Mouse (Mus musculus): ENCODE data around the gene Cfap45. TPM values are rescaled to one million over a fixed set of nuclear protein-coding genes. Genes with fewer than 3 reads are reported as not detected.
A peak's percentile ranks its signal among the peaks of the same experiment; 100 is the strongest.

Gene Cfap45
- polyA plus RNA-seq, 1 experiment from 2014 or later: 2.4 TPM

GRCm38 (mm10) chr1:172566131-172566530, 45.5 kb downstream of the Cfap45 start:
- ATAC-seq (ENCODE audit: extremely low read depth, insufficient number of reproducible peaks, low FRiP score, low TSS enrichment): no peak
- Histone ChIP-seq H3K4me2 (no peak overlapping the region), H3K36me3 (no peaks in the 10 kb centered on the region), H3K27me3 (replicated peaks) (peaks cover 42% of the 10 kb centered on the region), H3K9ac (no peak overlapping the region), H3K27ac (replicated peaks) (no peak overlapping the region), H3K4me1 (peaks cover 17% of the 10 kb centered on the region), H3K9me3 (no peaks in the 10 kb centered on the region), H3K4me3 (no peak overlapping the region)
- WGBS: 62% methylated on average over 3 of the region's 3 CpGs

GRCm38 (mm10) chr1:172567758-172568157, 47.2 kb downstream of the Cfap45 start:
- H3K9me3 ChIP-seq: no peaks in the 10 kb centered on the region
- H3K4me1 ChIP-seq: peaks cover 4% of the 10 kb centered on the region
- H3K27me3 ChIP-seq (replicated peaks): peaks cover 35% of the 10 kb centered on the region
- WGBS: 38% methylated on average over 4 of the region's 4 CpGs
- H3K4me2 ChIP-seq: no peak overlapping the region
- H3K4me3 ChIP-seq: no peak overlapping the region
- H3K27ac ChIP-seq (replicated peaks): no peak overlapping the region
- no peak for ATAC-seq (ENCODE audit: extremely low read depth, insufficient number of reproducible peaks, low FRiP score, low TSS enrichment)
- H3K9ac ChIP-seq: no peak overlapping the region
- no peaks in the 10 kb centered on the region for H3K36me3 ChIP-seq

GRCm38 (mm10) chr1:172580116-172580515, 59.5 kb downstream of the Cfap45 start:
- no peaks in the 10 kb centered on the region for H3K4me1 ChIP-seq
- H3K4me2 ChIP-seq: no peak overlapping the region
- H3K27me3 ChIP-seq (replicated peaks): peaks cover 21% of the 10 kb centered on the region
- ATAC-seq (ENCODE audit: extremely low read depth, insufficient number of reproducible peaks, low FRiP score, low TSS enrichment): no peak
- H3K9ac ChIP-seq: no peak overlapping the region
- no peaks in the 10 kb centered on the region for H3K36me3 ChIP-seq
- H3K27ac ChIP-seq (replicated peaks): no peak overlapping the region
- H3K4me3 ChIP-seq: no peak overlapping the region
- 67% methylated on average over 6 of the region's 6 CpGs for WGBS
- no peaks in the 10 kb centered on the region for H3K9me3 ChIP-seq

GRCm38 (mm10) chr1:172582436-172582835, 61.8 kb downstream of the Cfap45 start:
- Histone ChIP-seq H3K4me2 (no peak overlapping the region), H3K9me3 (no peaks in the 10 kb centered on the region), H3K36me3 (no peaks in the 10 kb centered on the region), H3K27me3 (replicated peaks) (peaks cover 36% of the 10 kb centered on the region), H3K27ac (replicated peaks) (no peak overlapping the region), H3K4me1 (peaks cover 12% of the 10 kb centered on the region), H3K4me3 (no peak overlapping the region), H3K9ac (no peak overlapping the region)
- WGBS: 75% methylated on average over 8 of the region's 8 CpGs
- ATAC-seq (ENCODE audit: extremely low read depth, insufficient number of reproducible peaks, low FRiP score, low TSS enrichment): no peak

GRCm38 (mm10) chr1:172584271-172584670, 63.7 kb downstream of the Cfap45 start:
- Histone ChIP-seq H3K36me3 (no peaks in the 10 kb centered on the region), H3K4me3 (no peak overlapping the region), H3K27me3 (replicated peaks) (peaks cover 41% of the 10 kb centered on the region), H3K9ac (no peak overlapping the region), H3K27ac (replicated peaks) (no peak overlapping the region), H3K4me2 (no peak overlapping the region), H3K9me3 (no peaks in the 10 kb centered on the region), H3K4me1 (peaks cover 12% of the 10 kb centered on the region)
- WGBS: 77% methylated on average over 6 of the region's 6 CpGs
- no peak for ATAC-seq (ENCODE audit: extremely low read depth, insufficient number of reproducible peaks, low FRiP score, low TSS enrichment)

- Histone ChIP-seq H3K9ac (no peak overlapping the region), H3K36me3 (no peaks in the 10 kb centered on the region), H3K4me2 (no peak overlapping the region), H3K4me3 (no peak overlapping the region), H3K4me1 (peaks cover 12% of the 10 kb centered on the region), H3K27ac (replicated peaks) (no peak overlapping the region), H3K27me3 (replicated peaks) (peaks cover 41% of the 10 kb centered on the region), H3K9me3 (no peaks in the 10 kb centered on the region)
- no peak for ATAC-seq (ENCODE audit: extremely low read depth, insufficient number of reproducible peaks, low FRiP score, low TSS enrichment)
- 42% methylated on average over 4 of the region's 4 CpGs for WGBS
Measured at GRCm38 (mm10) chr1:172585026-172585425, 64.4 kb downstream of the Cfap45 start.

GRCm38 (mm10) chr1:172585612-172586567, 65.3 kb downstream of the Cfap45 start:
- Histone ChIP-seq H3K27ac (replicated peaks) (no peak overlapping the region), H3K27me3 (replicated peaks) (peaks cover 41% of the 10 kb centered on the region), H3K9me3 (no peaks in the 10 kb centered on the region), H3K4me1 (peaks cover 12% of the 10 kb centered on the region), H3K4me2 (peak overlapping the region; percentile 42), H3K4me3 (peak overlapping the region; percentile 15; the same call in 1 of the 2 replicates), H3K9ac (peak overlapping the region; percentile 24; the same call in 1 of the 2 replicates), H3K36me3 (no peaks in the 10 kb centered on the region)
- WGBS: 20% methylated on average over 26 of the region's 26 CpGs
- ATAC-seq (ENCODE audit: extremely low read depth, insufficient number of reproducible peaks, low FRiP score, low TSS enrichment): no peak

GRCm38 (mm10) chr1:172590385-172590784, 69.8 kb downstream of the Cfap45 start, which contains the start of gene Slamf8:
Gene Slamf8, minus strand, starts transcription at chr1:172590568.
- 72% methylated on average over 7 of the region's 7 CpGs for WGBS
- ATAC-seq (ENCODE audit: extremely low read depth, insufficient number of reproducible peaks, low FRiP score, low TSS enrichment): no peak

GRCm38 (mm10) chr1:172593321-172593720, 72.7 kb downstream of the Cfap45 start:
- Histone ChIP-seq H3K27ac (replicated peaks) (no peak overlapping the region), H3K36me3 (no peaks in the 10 kb centered on the region), H3K9ac (no peak overlapping the region), H3K4me3 (no peak overlapping the region), H3K27me3 (replicated peaks) (no peaks in the 10 kb centered on the region; the same call in 1 of the 2 replicates), H3K4me1 (no peaks in the 10 kb centered on the region), H3K4me2 (no peak overlapping the region), H3K9me3 (no peaks in the 10 kb centered on the region)
- ATAC-seq (ENCODE audit: extremely low read depth, insufficient number of reproducible peaks, low FRiP score, low TSS enrichment): no peak
- WGBS: 63% methylated on average over 3 of the region's 3 CpGs

More at GRCm38 (mm10) chr1:172590385-172590784, 69.8 kb downstream of the Cfap45 start, which contains the start of gene Slamf8:
- Histone ChIP-seq H3K4me2 (no peak within 1 kb of the TSS), H3K4me1 (peaks cover 12% of the 10 kb centered on the region), H3K27ac (replicated peaks) (no peak within 1 kb of the TSS), H3K36me3 (no peaks in the 10 kb centered on the region), H3K4me3 (no peak within 1 kb of the TSS), H3K27me3 (replicated peaks) (peaks cover 18% of the 10 kb centered on the region), H3K9me3 (no peaks in the 10 kb centered on the region), H3K9ac (no peak within 1 kb of the TSS)

GRCm38 (mm10) chr1:172593956-172594355, 73.4 kb downstream of the Cfap45 start:
- H3K27ac ChIP-seq (replicated peaks): no peak overlapping the region
- no peaks in the 10 kb centered on the region; the same call in 1 of the 2 replicates for H3K27me3 ChIP-seq (replicated peaks)
- no peaks in the 10 kb centered on the region for H3K4me1 ChIP-seq
- H3K36me3 ChIP-seq: no peaks in the 10 kb centered on the region
- WGBS: 66% methylated on average over 2 of the region's 2 CpGs
- no peak overlapping the region for H3K4me3 ChIP-seq
- ATAC-seq (ENCODE audit: extremely low read depth, insufficient number of reproducible peaks, low FRiP score, low TSS enrichment): no peak
- H3K9me3 ChIP-seq: no peaks in the 10 kb centered on the region
- no peak overlapping the region for H3K9ac ChIP-seq
- H3K4me2 ChIP-seq: no peak overlapping the region

- Histone ChIP-seq H3K36me3 (no peaks in the 10 kb centered on the region), H3K4me3 (no peak overlapping the region), H3K4me2 (no peak overlapping the region), H3K27me3 (replicated peaks) (no peaks in the 10 kb centered on the region; the same call in 1 of the 2 replicates), H3K27ac (replicated peaks) (no peak overlapping the region), H3K9me3 (no peaks in the 10 kb centered on the region), H3K4me1 (no peaks in the 10 kb centered on the region), H3K9ac (no peak overlapping the region)
- ATAC-seq (ENCODE audit: extremely low read depth, insufficient number of reproducible peaks, low FRiP score, low TSS enrichment): no peak
Measured at GRCm38 (mm10) chr1:172594495-172594894, 73.9 kb downstream of the Cfap45 start.
